Mouse (Mus musculus): ENCODE results near the gene Grid2ip.

DNA sequence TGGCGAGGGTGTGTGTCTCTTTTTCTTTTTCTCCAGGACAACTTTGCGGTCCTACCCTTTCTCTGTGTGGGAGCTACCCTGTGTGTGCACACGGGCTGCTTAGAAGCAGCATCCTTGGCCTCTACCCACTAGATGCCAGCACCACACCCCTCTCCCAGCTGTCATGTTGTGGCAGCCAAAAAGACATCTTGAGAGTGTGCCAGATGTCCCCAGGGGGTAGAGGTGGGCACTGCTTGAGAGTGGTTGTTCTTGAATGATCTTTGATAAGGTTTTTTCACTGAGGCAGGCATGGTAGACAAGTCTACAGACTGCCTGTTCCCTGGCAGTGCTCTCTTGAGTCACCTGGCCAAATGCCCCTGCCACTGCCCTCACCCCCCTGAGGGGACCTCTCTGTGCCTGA, 10.8 kb downstream of the Grid2ip start:
- no peak for TF ChIP-seq CTCF (conservative IDR thresholded peaks at IDR 0.05; ENCODE audit: low read length)
- no peak for TF ChIP-seq NANOG (IDR thresholded peaks at IDR 0.05; ENCODE audit: borderline replicate concordance, low read length)
- TF ChIP-seq POU5F1 (IDR thresholded peaks at IDR 0.05; ENCODE audit: borderline replicate concordance, low read length): no peak
